Mouse (Mus musculus): Measurements from ENCODE around the gene Fbxo48. TPM values are rescaled to one million over a fixed set of nuclear protein-coding genes. Genes with fewer than 3 reads are reported as not detected.

Fbxo48 gene
- polyA plus RNA-seq (2012; rRNA removed) (2.9 and 4.1 TPM in 2 replicates), polyA plus RNA-seq (2014; fragmentation: Nextera tagmentation; extraction: Ambion mirVana) (1.4 and 2.2 TPM in 2 replicates)

GRCm38 (mm10) chr11:16950976-16951760 is at the start of gene Fbxo48:
Fbxo48 (plus strand) TSS chr11:16951375.
- peaks cover 9% of the 10 kb centered on the region; the same call in 1 of the 2 replicates for H3K4me1 ChIP-seq (ENCODE audit: control insufficient read depth, insufficient read depth, low read length)
- WGBS, result 1% methylated on average over 38 of the region's 38 CpGs
- TF ChIP-seq POLR2A (IDR thresholded peaks at IDR 0.05; ENCODE audit: borderline replicate concordance, extremely low read depth, insufficient read depth, insufficient read length), result peak; percentile 88; the same call in 1 of the 2 replicates
- ATAC-seq (ENCODE audit: low FRiP score, low read depth) (peak; percentile 99), DNase-seq (ENCODE audit: low spot score) (peak; percentile 97)
- no peak within 1 kb of the TSS; the same call in 1 of the 2 replicates for H3K27ac ChIP-seq (replicated peaks; ENCODE audit: low read depth, low read length)
- H3K9ac ChIP-seq (ENCODE audit: low read depth, low read length, severe bottlenecking), result peak within 1 kb of the TSS; percentile 66
- H3K27me3 ChIP-seq (ENCODE audit: control insufficient read depth, insufficient read depth, low read length), result no peaks in the 10 kb centered on the region
- peak within 1 kb of the TSS; percentile 56 for H3K4me3 ChIP-seq (replicated peaks; ENCODE audit: low read length)
- H3K9me3 ChIP-seq (ENCODE audit: control insufficient read depth, low read length), result no peaks in the 10 kb centered on the region
- no peaks in the 10 kb centered on the region for H3K36me3 ChIP-seq (ENCODE audit: control insufficient read depth, insufficient read depth, low read length)
- peak within 1 kb of the TSS; percentile 79 for H3K4me2 ChIP-seq (replicated peaks; ENCODE audit: low read depth, low read length, severe bottlenecking)

DNA sequence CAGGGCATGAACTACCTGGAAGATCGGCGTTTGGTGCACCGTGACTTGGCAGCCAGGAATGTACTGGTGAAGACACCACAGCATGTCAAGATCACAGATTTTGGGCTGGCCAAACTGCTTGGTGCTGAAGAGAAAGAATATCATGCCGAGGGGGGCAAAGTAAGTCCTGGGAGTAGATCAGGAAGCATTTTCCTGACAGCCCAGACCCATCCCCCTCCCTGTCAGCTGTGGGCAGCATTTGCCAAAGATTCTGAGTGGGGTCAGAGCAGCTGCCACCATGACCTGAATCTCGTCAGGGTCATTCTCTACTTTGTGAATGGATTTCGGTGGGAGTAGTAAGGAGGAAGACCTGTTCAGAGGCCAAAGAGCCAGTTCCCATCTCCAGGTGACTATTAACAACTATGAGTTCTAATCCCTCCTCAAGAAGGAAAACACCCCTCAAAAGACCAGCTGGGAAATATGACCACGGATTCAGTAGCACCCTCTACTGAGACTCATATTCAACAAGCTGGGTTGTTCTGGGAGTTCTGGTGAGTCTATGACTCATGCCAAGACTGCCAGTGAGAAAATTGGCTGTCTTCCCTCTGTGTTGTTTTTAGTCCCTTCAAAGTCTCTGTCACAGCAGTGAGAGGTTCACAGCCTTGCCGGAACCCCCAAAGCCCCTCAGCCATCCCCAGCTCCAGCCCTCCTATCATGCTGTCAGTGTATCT is 46.7 kb upstream of the Fbxo48 start:
- no peaks in the 10 kb centered on the region for H3K27me3 ChIP-seq (ENCODE audit: control insufficient read depth, insufficient read depth, low read length)
- peaks cover 18% of the 10 kb centered on the region for H3K4me1 ChIP-seq (ENCODE audit: control insufficient read depth, insufficient read depth, low read length)
- no peak overlapping the region for H3K27ac ChIP-seq (replicated peaks; ENCODE audit: low read depth, low read length)
- ATAC-seq (ENCODE audit: low FRiP score, low read depth) (0 out of 2 replicates have a peak, but pooled peaks have one; percentile 25), DNase-seq (ENCODE audit: low spot score) (peak; percentile 61)
- H3K4me3 ChIP-seq (replicated peaks; ENCODE audit: low read length), result no peak overlapping the region
- H3K4me2 ChIP-seq (replicated peaks; ENCODE audit: low read depth, low read length, severe bottlenecking), result no peak overlapping the region
- no peak overlapping the region for H3K9ac ChIP-seq (ENCODE audit: low read depth, low read length, severe bottlenecking)
- TF ChIP-seq POLR2A (IDR thresholded peaks at IDR 0.05; ENCODE audit: borderline replicate concordance, extremely low read depth, insufficient read depth, insufficient read length), result no peak
- H3K9me3 ChIP-seq (ENCODE audit: control insufficient read depth, low read length), result no peaks in the 10 kb centered on the region
- peaks cover 25% of the 10 kb centered on the region for H3K36me3 ChIP-seq (ENCODE audit: control insufficient read depth, insufficient read depth, low read length)
- WGBS, result 65% methylated on average over 8 of the region's 8 CpGs

DNA sequence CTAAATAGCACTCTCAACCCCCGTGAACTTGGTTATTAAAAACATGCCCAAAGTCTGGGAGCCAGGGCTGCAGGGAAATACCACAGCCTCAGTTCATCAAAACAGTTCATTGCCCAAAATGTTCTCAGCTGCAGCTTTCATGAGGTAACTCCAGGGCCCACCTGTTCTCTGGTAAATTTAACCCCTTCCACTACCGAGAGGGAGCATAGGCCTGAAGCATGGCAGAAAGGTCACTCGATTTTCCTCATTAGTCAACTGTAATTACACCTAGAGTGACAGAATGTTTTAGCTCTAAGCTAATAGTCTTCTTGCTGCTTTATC is 46.2 kb upstream of the Fbxo48 start:
- ATAC-seq (ENCODE audit: low FRiP score, low read depth) (peak; percentile 64; the same call in 1 of the 2 replicates), DNase-seq (ENCODE audit: low spot score) (no peak)
- Histone ChIP-seq H3K9ac (ENCODE audit: low read depth, low read length, severe bottlenecking) (no peak overlapping the region), H3K9me3 (ENCODE audit: control insufficient read depth, low read length) (no peaks in the 10 kb centered on the region), H3K4me2 (replicated peaks; ENCODE audit: low read depth, low read length, severe bottlenecking) (no peak overlapping the region), H3K27ac (replicated peaks; ENCODE audit: low read depth, low read length) (no peak overlapping the region), H3K4me1 (ENCODE audit: control insufficient read depth, insufficient read depth, low read length) (peaks cover 18% of the 10 kb centered on the region), H3K36me3 (ENCODE audit: control insufficient read depth, insufficient read depth, low read length) (peaks cover 28% of the 10 kb centered on the region), H3K4me3 (replicated peaks; ENCODE audit: low read length) (no peak overlapping the region), H3K27me3 (ENCODE audit: control insufficient read depth, insufficient read depth, low read length) (no peaks in the 10 kb centered on the region)
- TF ChIP-seq POLR2A (IDR thresholded peaks at IDR 0.05; ENCODE audit: borderline replicate concordance, extremely low read depth, insufficient read depth, insufficient read length), result no peak
- 32% methylated on average over 3 of the region's 3 CpGs for WGBS

- Histone ChIP-seq H3K4me1 (ENCODE audit: control insufficient read depth, insufficient read depth, low read length) (peaks cover 13% of the 10 kb centered on the region), H3K9ac (ENCODE audit: low read depth, low read length, severe bottlenecking) (no peak overlapping the region), H3K9me3 (ENCODE audit: control insufficient read depth, low read length) (no peaks in the 10 kb centered on the region), H3K36me3 (ENCODE audit: control insufficient read depth, insufficient read depth, low read length) (peaks cover 40% of the 10 kb centered on the region), H3K4me2 (replicated peaks; ENCODE audit: low read depth, low read length, severe bottlenecking) (no peak overlapping the region), H3K4me3 (replicated peaks; ENCODE audit: low read length) (no peak overlapping the region), H3K27ac (replicated peaks; ENCODE audit: low read depth, low read length) (no peak overlapping the region), H3K27me3 (ENCODE audit: control insufficient read depth, insufficient read depth, low read length) (no peaks in the 10 kb centered on the region)
- TF ChIP-seq POLR2A (IDR thresholded peaks at IDR 0.05; ENCODE audit: borderline replicate concordance, extremely low read depth, insufficient read depth, insufficient read length), result no peak
- no peak for ATAC-seq (ENCODE audit: low FRiP score, low read depth)
- no peak for DNase-seq (ENCODE audit: low spot score)
- WGBS, result 81% methylated on average over 2 of the region's 2 CpGs
Measured at GRCm38 (mm10) chr11:16906530-16906929, 44.6 kb upstream of the Fbxo48 start.

GRCm38 (mm10) chr11:16907517-16908129 is 43.6 kb upstream of the Fbxo48 start:
- Histone ChIP-seq H3K9ac (ENCODE audit: low read depth, low read length, severe bottlenecking) (no peak overlapping the region), H3K36me3 (ENCODE audit: control insufficient read depth, insufficient read depth, low read length) (peaks cover 44% of the 10 kb centered on the region), H3K4me2 (replicated peaks; ENCODE audit: low read depth, low read length, severe bottlenecking) (no peak overlapping the region), H3K9me3 (ENCODE audit: control insufficient read depth, low read length) (no peaks in the 10 kb centered on the region), H3K4me1 (ENCODE audit: control insufficient read depth, insufficient read depth, low read length) (peaks cover 12% of the 10 kb centered on the region), H3K4me3 (replicated peaks; ENCODE audit: low read length) (no peak overlapping the region), H3K27ac (replicated peaks; ENCODE audit: low read depth, low read length) (no peak overlapping the region), H3K27me3 (ENCODE audit: control insufficient read depth, insufficient read depth, low read length) (no peaks in the 10 kb centered on the region)
- TF ChIP-seq POLR2A (IDR thresholded peaks at IDR 0.05; ENCODE audit: borderline replicate concordance, extremely low read depth, insufficient read depth, insufficient read length), result no peak
- ATAC-seq (ENCODE audit: low FRiP score, low read depth) (no peak), DNase-seq (ENCODE audit: low spot score) (no peak)
- WGBS, result 78% methylated on average over 1 of the region's 1 CpGs

Measured in limb, embryonic 14.5 days (tissue).